Mouse (Mus musculus) neural tube, postnatal 0 days (tissue): ENCODE results near the gene Mief2. TPM values are rescaled to one million over a fixed set of nuclear protein-coding genes. Genes with fewer than 3 reads are reported as not detected.

Source experiments
- microRNA-seq: library from miRNA; unstranded; fragments of <30 nt; microRNA quantifications from one replicate; pipeline ENCODE4, GENCODE M21; 2016
- polyA plus RNA-seq: library from polyadenylated mRNA; unstranded; fragments of >200 nt; fragmentation: Nextera tagmentation; extraction: Ambion mirVana; gene quantifications from 2 replicates; pipeline ENCODE4 v1.2.1, GENCODE M21; 2015

Gene Mief2
- polyA plus RNA-seq: 22.4 and 22.6 TPM in 2 replicates

DNA sequence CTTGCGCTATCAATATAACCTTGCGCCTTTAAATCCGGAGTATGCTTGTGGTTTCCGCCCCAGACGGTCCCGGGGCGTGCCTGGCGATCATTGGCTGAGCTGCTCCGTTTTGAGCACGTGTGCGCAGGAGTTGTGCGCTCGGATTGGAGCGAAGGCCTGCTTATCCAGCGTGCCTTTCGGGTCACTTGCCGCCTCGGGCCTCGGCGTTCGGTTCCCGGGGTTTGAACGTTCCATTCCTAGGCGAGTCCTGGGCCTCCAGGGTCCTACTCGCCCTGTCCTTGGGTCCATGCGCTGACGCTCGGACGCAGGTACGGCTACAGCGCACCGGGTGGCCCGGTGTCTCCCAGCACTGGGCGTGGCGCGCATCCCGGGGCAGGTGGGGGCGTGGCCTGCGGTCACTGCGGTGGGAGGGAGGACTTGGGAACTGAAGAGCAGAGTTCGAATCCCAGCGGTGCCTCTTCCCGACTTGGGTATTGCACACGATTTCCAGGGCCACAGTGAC lies at the start of gene Mief2:
Mief2 (plus strand) TSS at position 139 of the 502 bp plus-strand sequence.

DNA sequence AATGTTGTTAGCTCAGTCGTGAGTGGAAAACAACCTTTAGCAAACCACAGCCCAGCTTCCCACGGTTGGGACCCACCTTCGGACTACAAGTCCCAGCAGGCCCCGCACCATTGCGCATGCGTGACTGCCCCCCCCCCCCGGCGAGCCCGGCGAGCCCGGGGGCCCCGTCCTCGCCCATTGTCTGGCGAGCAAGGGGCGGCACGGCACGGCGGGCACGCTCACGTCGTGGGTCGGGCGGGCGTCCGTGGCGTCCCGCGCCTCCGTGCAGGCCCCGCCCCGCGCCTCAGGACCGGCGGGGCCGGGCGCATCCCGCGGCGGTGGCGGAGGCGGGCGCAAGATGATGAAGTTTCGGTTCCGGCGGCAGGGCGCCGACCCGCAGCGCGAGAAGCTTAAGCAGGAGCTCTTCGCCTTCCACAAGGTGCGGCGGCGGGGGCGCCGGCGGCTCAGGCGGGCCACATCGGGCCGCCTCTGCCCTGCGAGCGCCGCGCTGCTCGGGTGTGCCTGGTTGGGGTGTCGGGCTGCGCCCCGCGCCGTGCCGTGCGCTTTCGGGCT lies 28.6 kb upstream of the Mief2 start, which contains the start of gene Llgl1:
Llgl1 (plus strand) TSS at position 200 of the 552 bp plus-strand sequence.

DNA sequence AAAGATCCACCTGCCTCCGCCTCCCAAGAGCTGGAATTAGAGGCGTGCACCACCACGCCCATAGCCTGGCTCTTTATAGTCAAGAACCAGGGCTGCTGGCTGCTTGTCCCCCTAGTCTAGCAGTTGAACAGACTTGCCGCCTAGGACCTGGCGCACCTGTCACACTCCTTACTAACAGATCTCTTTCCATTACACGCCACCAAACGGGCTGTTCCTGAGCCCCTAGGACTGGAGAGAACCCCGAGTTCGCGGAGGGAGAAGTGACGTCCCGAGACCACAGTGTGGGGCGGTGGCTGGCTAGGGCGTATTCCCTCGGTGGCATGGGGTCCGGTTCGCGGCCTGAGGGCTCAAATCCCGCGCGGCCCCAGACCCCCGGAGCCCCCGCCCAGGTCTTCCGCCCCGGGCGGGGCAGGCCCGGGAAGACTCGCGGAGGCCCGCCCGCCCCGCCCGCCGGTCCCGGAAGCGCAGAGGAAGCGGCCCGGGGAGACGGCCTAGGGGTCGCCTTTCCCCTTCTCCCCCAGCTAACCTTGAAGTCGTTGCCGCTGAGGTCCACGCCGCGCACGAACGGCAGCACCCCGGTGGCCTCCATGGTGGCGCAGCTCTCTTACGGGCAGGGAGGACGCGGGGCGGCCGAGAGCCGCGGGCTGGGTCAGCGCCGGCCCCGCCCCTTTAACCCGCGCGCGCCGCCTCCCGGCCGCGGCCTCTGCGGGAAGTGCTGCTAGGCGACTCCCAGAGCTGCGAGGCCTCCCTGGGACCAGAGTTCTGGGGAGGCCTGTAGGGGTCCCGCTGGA lies 1.4 kb upstream of the Mief2 start, which contains the start of gene Flii:
Flii (minus strand) TSS at position 663 of the 791 bp plus-strand sequence.

DNA sequence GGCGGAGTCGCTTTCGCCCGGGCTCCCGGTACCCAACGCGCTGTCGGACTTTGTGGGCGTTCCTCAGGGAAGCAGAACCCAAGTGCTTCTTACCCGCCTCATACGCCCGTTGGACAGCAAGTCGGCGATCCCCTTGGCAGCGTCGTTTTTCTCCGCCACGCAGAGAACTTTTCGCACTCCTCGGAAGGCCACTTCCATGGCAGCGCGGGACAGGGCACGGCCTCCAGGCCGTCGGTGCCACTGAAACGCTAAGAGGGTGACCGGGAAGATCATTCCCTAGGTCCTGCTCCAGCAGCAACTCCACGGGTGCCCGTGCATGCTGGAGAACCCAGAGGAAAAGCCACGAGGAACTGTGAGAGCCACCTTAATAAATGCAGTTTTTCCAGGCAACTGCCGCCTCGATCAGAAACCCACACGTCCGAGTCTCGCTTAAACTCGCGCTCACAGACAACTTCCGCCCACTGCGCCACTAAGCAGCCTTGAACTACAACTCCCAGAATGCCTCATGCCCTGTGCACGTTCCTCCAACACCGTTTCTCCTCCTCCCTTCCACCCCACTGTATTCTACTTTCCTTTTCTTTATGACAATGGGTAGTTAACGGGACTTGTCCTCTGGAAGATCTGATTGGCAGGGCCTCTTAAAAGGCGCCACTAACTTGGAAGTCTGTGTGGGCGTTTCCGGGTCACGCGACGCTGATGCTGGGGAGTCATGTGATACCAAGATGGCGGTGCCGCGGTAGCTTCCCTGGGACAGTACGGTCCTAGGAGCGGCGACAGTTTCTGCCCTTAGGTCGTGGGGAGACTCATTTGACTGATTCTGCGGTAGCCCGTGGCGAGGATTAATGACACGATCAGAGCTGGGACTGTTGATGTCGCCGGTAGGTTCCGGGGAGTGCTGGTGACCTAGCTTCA lies 48.9 kb downstream of the Mief2 start, which contains the start of the genes Top3a and Smcr8:
Top3a (minus strand) TSS at position 537 of the 912 bp plus-strand sequence.
Smcr8 (plus strand) TSS at position 696 of the 912 bp plus-strand sequence.

Small RNAs within 50 kb of the gene (microRNA-seq; reads per million reads assigned to microRNA genes)
- gene Mir5100: not detected

Other genes starting within 250 kb of the Mief2 start
- gene Alkbh5, start 192.0 kb upstream of the Mief2 start, polyA plus RNA-seq: 19.0 and 20.2 TPM in 2 replicates
- 28.1 and 31.3 TPM in 2 replicates for gene Llgl1, start 28.7 kb upstream of the Mief2 start, polyA plus RNA-seq
- gene Flii, start 1.1 kb upstream of the Mief2 start, polyA plus RNA-seq: 51.7 and 59.7 TPM in 2 replicates
- 4.6 and 5.5 TPM in 2 replicates for gene Top3a, start 49.0 kb downstream of the Mief2 start, polyA plus RNA-seq
- 2.9 and 3.6 TPM in 2 replicates for gene Smcr8, start 49.1 kb downstream of the Mief2 start, polyA plus RNA-seq
- 4.0 and 6.0 TPM in 2 replicates for gene Shmt1, start 83.3 kb downstream of the Mief2 start, polyA plus RNA-seq
- gene Dhrs7b, start 102.2 kb downstream of the Mief2 start, polyA plus RNA-seq: 36.0 and 38.9 TPM in 2 replicates
- 49.8 and 60.0 TPM in 2 replicates for gene Tmem11, start 150.9 kb downstream of the Mief2 start, polyA plus RNA-seq
- gene Natd1, start 186.4 kb downstream of the Mief2 start, polyA plus RNA-seq: 11.6 and 14.0 TPM in 2 replicates
- 24.3 and 24.4 TPM in 2 replicates for gene Map2k3, start 203.6 kb downstream of the Mief2 start, polyA plus RNA-seq